Mouse (Mus musculus) intestine, embryonic 14.5 days (tissue): ENCODE results near the gene Rarb. TPM values are rescaled to one million over a fixed set of nuclear protein-coding genes. Genes with fewer than 3 reads are reported as not detected.

Source experiments
- ATAC-seq: fragments of 200-750 bp; cut with Nextera tagmentation; replicated peaks from 2 replicates; pipeline ENCODE4 v1.8.0; 2017; ENCODE audit warnings: low read depth, moderate number of reproducible peaks, moderate TSS enrichment, moderate library complexity; ENCODE audit not compliant: low FRiP score, low TSS enrichment
- DNase-seq: peaks from one replicate; pipeline ENCODE4 v3.0.0-alpha.2; 2018; ENCODE audit warnings: low spot score
- H3K27ac ChIP-seq: fragments of 300-500 bp; sonication (generic); 2 replicates; pipeline ENCODE4 v1.5.1; 2014; ENCODE audit warnings: low read depth, mild to moderate bottlenecking, control low read depth
- H3K27me3 ChIP-seq: fragments of 300-500 bp; sonication (generic); replicated peaks from 2 replicates; pipeline ENCODE4 v1.6.1; 2014; ENCODE audit warnings: low read length, control low read depth; ENCODE audit not compliant: control insufficient read depth, insufficient read depth
- H3K36me3 ChIP-seq: fragments of 300-500 bp; sonication (generic); 2 replicates; pipeline ENCODE4 v1.6.1; 2014; ENCODE audit warnings: low read length, control low read depth; ENCODE audit not compliant: control insufficient read depth, insufficient read depth
- H3K4me1 ChIP-seq: fragments of 300-500 bp; sonication (generic); replicated peaks from 2 replicates; pipeline ENCODE4 v1.6.1; 2014; ENCODE audit warnings: low read length, control low read depth, mixed read lengths; ENCODE audit not compliant: control insufficient read depth, insufficient read depth
- H3K4me2 ChIP-seq: fragments of 300-500 bp; sonication (generic); 2 replicates; pipeline ENCODE4 v1.6.1; 2014; ENCODE audit warnings: low read length
- H3K4me3 ChIP-seq: fragments of 300-500 bp; sonication (generic); 2 replicates; pipeline ENCODE4 v1.5.1; 2014; ENCODE audit warnings: low read depth, low read length, control low read depth, mixed read lengths
- H3K9ac ChIP-seq: fragments of 300-500 bp; sonication (generic); 2 replicates; pipeline ENCODE4 v1.6.1; 2014; ENCODE audit warnings: mild to moderate bottlenecking, low read length
- H3K9me3 ChIP-seq: fragments of 300-500 bp; sonication (generic); 2 replicates; pipeline ENCODE4 v1.6.1; 2016; ENCODE audit warnings: low read length, control low read depth; ENCODE audit not compliant: control insufficient read depth
- WGBS: fragments of 180-500 bp; shearing (Covaris S2); extraction: QIAGEN DNeasy Blood & Tissue Kit; methylation state at CpG from one replicate; pipeline ENCODE4 v1.1.7; 2014; 5-methylcytosine and 5-hydroxymethylcytosine counted together
- polyA plus RNA-seq: library from polyadenylated mRNA; unstranded; fragments of >200 nt; fragmentation: Nextera tagmentation; extraction: Ambion mirVana; gene quantifications from 2 replicates; pipeline ENCODE4 v1.2.1, GENCODE M21; 2014

The Rarb gene
- polyA plus RNA-seq, 1 experiment from 2014 or later: 20.6 TPM

GRCm38 (mm10) chr14:16639153-16639943 is 179.6 kb downstream of the Rarb start:
- 94% methylated on average over 19 of the region's 19 CpGs for WGBS
- Histone ChIP-seq H3K36me3 (no peaks in the 10 kb centered on the region), H3K9ac (no peak overlapping the region), H3K4me1 (no peaks in the 10 kb centered on the region), H3K4me2 (no peak overlapping the region), H3K27ac (no peak overlapping the region), H3K4me3 (no peak overlapping the region), H3K27me3 (no peaks in the 10 kb centered on the region), H3K9me3 (peaks cover 30% of the 10 kb centered on the region)
- DNase-seq (no peak), ATAC-seq (no peak)

- Histone ChIP-seq H3K4me2 (no peak overlapping the region), H3K4me1 (no peaks in the 10 kb centered on the region), H3K4me3 (no peak overlapping the region), H3K36me3 (no peaks in the 10 kb centered on the region), H3K27ac (no peak overlapping the region), H3K27me3 (no peaks in the 10 kb centered on the region), H3K9me3 (0 out of 2 replicates have a peak, but pooled peaks cover 3% of the 10 kb centered on the region), H3K9ac (no peak overlapping the region)
- DNase-seq: no peak
- no peak for ATAC-seq
Observed at GRCm38 (mm10) chr14:16613975-16614374, 205.0 kb downstream of the Rarb start.

- Histone ChIP-seq H3K4me2 (no peak overlapping the region), H3K4me1 (peaks cover 14% of the 10 kb centered on the region), H3K9ac (no peak overlapping the region), H3K27me3 (peaks cover 14% of the 10 kb centered on the region), H3K9me3 (no peaks in the 10 kb centered on the region), H3K4me3 (no peak overlapping the region), H3K36me3 (no peaks in the 10 kb centered on the region), H3K27ac (no peak overlapping the region)
- ATAC-seq: no peak
- no peak for DNase-seq
Observed at GRCm38 (mm10) chr14:16605480-16605879, 213.5 kb downstream of the Rarb start.

- Histone ChIP-seq H3K27ac (no peak overlapping the region), H3K36me3 (no peaks in the 10 kb centered on the region), H3K4me2 (no peak overlapping the region), H3K4me3 (no peak overlapping the region), H3K27me3 (peaks cover 14% of the 10 kb centered on the region), H3K9me3 (no peaks in the 10 kb centered on the region), H3K4me1 (peaks cover 14% of the 10 kb centered on the region), H3K9ac (no peak overlapping the region)
- peak; percentile 77 for ATAC-seq
- 11% methylated on average over 8 of the region's 8 CpGs for WGBS
- peak; percentile 60 for DNase-seq
Observed at GRCm38 (mm10) chr14:16604469-16605064, 214.4 kb downstream of the Rarb start.

GRCm38 (mm10) chr14:16603040-16603590 is 215.8 kb downstream of the Rarb start:
- Histone ChIP-seq H3K4me2 (no peak overlapping the region), H3K27ac (no peak overlapping the region), H3K4me1 (peaks cover 16% of the 10 kb centered on the region), H3K9ac (no peak overlapping the region), H3K27me3 (peaks cover 14% of the 10 kb centered on the region), H3K36me3 (no peaks in the 10 kb centered on the region), H3K9me3 (no peaks in the 10 kb centered on the region), H3K4me3 (no peak overlapping the region)
- DNase-seq: no peak
- WGBS: 17% methylated on average over 5 of the region's 5 CpGs
- ATAC-seq: no peak

DNA sequence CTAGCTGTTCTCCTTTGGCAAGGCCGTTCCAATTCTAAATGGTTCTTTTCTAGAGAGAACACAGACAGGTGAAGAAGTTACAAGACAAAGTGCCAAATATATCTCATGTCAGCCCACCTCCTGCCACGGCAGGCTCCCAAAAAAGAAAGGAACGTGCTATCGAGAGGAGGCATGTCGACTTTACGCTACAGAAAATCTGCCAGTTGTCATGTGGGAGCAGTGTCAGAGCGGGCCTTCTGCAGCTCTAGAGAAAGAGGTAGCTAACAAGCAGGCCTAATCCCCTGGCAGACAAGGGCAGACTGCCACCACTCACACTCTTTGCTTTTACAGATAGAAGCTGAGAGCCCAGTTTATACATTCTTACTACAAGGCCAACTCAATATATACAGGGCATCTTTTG is 219.7 kb downstream of the Rarb start:
- ATAC-seq: no peak
- 48% methylated on average over 7 of the region's 7 CpGs for WGBS
- no peak overlapping the region for H3K27ac ChIP-seq
- H3K4me2 ChIP-seq: no peak overlapping the region
- H3K9me3 ChIP-seq: no peaks in the 10 kb centered on the region
- H3K27me3 ChIP-seq: peaks cover 13% of the 10 kb centered on the region
- DNase-seq: no peak
- H3K4me3 ChIP-seq: no peak overlapping the region
- peaks cover 11% of the 10 kb centered on the region for H3K4me1 ChIP-seq
- H3K36me3 ChIP-seq: no peaks in the 10 kb centered on the region
- H3K9ac ChIP-seq: no peak overlapping the region

GRCm38 (mm10) chr14:16598074-16598501 is 220.9 kb downstream of the Rarb start:
- Histone ChIP-seq H3K9ac (no peak overlapping the region), H3K27me3 (peaks cover 13% of the 10 kb centered on the region), H3K4me1 (peaks cover 7% of the 10 kb centered on the region), H3K4me2 (no peak overlapping the region), H3K9me3 (no peaks in the 10 kb centered on the region), H3K4me3 (no peak overlapping the region), H3K36me3 (no peaks in the 10 kb centered on the region), H3K27ac (no peak overlapping the region)
- WGBS: 25% methylated on average over 4 of the region's 4 CpGs
- peak; percentile 60 for DNase-seq
- ATAC-seq: no peak

GRCm38 (mm10) chr14:16589139-16589538 is 229.8 kb downstream of the Rarb start:
- Histone ChIP-seq H3K4me1 (no peaks in the 10 kb centered on the region), H3K9me3 (no peaks in the 10 kb centered on the region), H3K4me2 (no peak overlapping the region), H3K4me3 (no peak overlapping the region), H3K36me3 (no peaks in the 10 kb centered on the region), H3K27me3 (0 out of 2 replicates have a peak, but pooled peaks cover 5% of the 10 kb centered on the region), H3K27ac (no peak overlapping the region), H3K9ac (no peak overlapping the region)
- no peak for ATAC-seq
- WGBS: 43% methylated on average over 4 of the region's 4 CpGs
- DNase-seq: no peak
